Mouse (Mus musculus): ENCODE data around the gene Arhgef28. TPM values are rescaled to one million over a fixed set of nuclear protein-coding genes. Genes with fewer than 3 reads are reported as not detected.

Arhgef28 gene
- polyA plus RNA-seq, 1 experiment from 2014 or later = 9.9 TPM

DNA sequence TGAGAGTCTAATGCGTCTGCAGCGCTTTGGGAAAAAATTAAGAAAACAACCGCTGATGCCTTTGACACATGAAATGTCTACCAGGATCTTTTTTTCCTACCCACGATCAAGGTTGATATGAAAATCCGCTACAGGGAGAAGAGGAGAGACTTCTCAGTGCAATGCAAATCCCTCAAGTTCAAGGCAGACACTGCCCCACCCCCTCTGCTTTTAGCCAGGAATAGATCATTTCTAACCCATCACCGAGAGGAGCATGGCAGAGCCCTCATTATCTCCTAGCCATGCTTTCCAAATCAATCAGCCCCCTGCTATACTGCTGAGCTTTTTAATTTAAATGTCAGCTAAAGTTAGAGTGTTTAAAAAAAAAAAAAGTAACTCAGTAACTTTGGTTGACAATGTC is 318.2 kb downstream of the Arhgef28 start:
- Histone ChIP-seq H3K27me3 (replicated peaks; ENCODE audit: control insufficient read depth, insufficient read depth, low read length) (no peaks in the 10 kb centered on the region), H3K4me3 (ENCODE audit: low read depth, low read length) (no peak overlapping the region), H3K4me2 (ENCODE audit: low read length) (no peak overlapping the region), H3K9me3 (replicated peaks; ENCODE audit: control insufficient read depth, low read length) (no peaks in the 10 kb centered on the region), H3K9ac (ENCODE audit: low read length) (no peak overlapping the region), H3K4me1 (ENCODE audit: control insufficient read depth, insufficient read depth, low read length) (peaks cover 29% of the 10 kb centered on the region), H3K36me3 (ENCODE audit: control insufficient read depth, insufficient read depth, low read length) (no peaks in the 10 kb centered on the region), H3K27ac (ENCODE audit: low read depth, low read length) (no peak overlapping the region)
- no peak for ATAC-seq
- peak; percentile 50 for DNase-seq (ENCODE audit: low spot score)
- 47% methylated on average over 6 of the region's 6 CpGs for WGBS

DNA sequence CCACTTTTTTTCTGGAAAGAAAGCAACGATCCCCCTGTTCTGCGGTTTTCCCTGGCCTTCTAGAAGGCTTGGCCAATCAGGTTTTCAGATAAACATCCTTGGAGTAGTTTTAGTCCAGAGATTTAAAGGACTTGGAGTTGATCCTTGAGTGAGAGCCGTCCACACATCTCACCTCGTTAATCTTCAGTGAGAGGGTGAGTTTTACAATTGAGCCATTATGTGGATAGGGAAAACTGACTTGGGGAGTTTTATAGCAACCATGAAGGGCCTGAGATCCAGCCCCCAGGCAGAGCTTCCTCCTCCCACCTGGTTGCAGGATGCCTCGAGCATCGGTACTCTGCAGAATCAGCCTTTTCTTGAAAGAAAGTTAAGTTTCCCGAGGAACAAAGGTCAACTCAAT is 318.7 kb downstream of the Arhgef28 start:
- ATAC-seq (no peak), DNase-seq (ENCODE audit: low spot score) (no peak)
- H3K4me3 ChIP-seq (ENCODE audit: low read depth, low read length) = no peak overlapping the region
- no peak overlapping the region for H3K27ac ChIP-seq (ENCODE audit: low read depth, low read length)
- no peak overlapping the region for H3K9ac ChIP-seq (ENCODE audit: low read length)
- no peaks in the 10 kb centered on the region for H3K9me3 ChIP-seq (replicated peaks; ENCODE audit: control insufficient read depth, low read length)
- no peak overlapping the region for H3K4me2 ChIP-seq (ENCODE audit: low read length)
- no peaks in the 10 kb centered on the region for H3K27me3 ChIP-seq (replicated peaks; ENCODE audit: control insufficient read depth, insufficient read depth, low read length)
- 25% methylated on average over 7 of the region's 7 CpGs for WGBS
- H3K4me1 ChIP-seq (ENCODE audit: control insufficient read depth, insufficient read depth, low read length) = peaks cover 24% of the 10 kb centered on the region
- H3K36me3 ChIP-seq (ENCODE audit: control insufficient read depth, insufficient read depth, low read length) = no peaks in the 10 kb centered on the region

DNA sequence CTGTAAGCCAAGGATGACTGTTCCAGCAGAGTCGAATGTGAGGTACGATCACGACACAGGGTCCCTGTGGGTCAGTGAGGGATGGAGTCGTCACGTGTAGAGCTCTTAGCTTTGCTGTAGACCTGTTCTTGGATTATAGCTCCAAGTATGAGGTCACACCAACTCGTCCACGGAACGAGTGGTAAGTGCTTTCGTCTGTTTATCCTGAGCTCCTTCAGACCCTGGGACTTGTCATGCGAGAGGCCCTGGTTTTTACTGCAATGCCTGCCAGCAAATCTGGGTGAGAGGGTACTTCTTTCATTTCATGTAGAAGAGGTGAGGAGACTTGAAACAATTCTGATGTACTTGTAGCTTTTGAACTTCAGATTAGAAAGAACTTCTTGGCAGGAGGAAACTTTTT is 322.6 kb downstream of the Arhgef28 start:
- Histone ChIP-seq H3K9me3 (replicated peaks; ENCODE audit: control insufficient read depth, low read length) (no peaks in the 10 kb centered on the region), H3K4me3 (ENCODE audit: low read depth, low read length) (no peak overlapping the region), H3K4me2 (ENCODE audit: low read length) (no peak overlapping the region), H3K27ac (ENCODE audit: low read depth, low read length) (no peak overlapping the region), H3K36me3 (ENCODE audit: control insufficient read depth, insufficient read depth, low read length) (no peaks in the 10 kb centered on the region), H3K4me1 (ENCODE audit: control insufficient read depth, insufficient read depth, low read length) (peaks cover 13% of the 10 kb centered on the region), H3K9ac (ENCODE audit: low read length) (no peak overlapping the region), H3K27me3 (replicated peaks; ENCODE audit: control insufficient read depth, insufficient read depth, low read length) (no peaks in the 10 kb centered on the region)
- WGBS = 87% methylated on average over 10 of the region's 10 CpGs
- DNase-seq (ENCODE audit: low spot score) = no peak
- ATAC-seq = no peak

DNA sequence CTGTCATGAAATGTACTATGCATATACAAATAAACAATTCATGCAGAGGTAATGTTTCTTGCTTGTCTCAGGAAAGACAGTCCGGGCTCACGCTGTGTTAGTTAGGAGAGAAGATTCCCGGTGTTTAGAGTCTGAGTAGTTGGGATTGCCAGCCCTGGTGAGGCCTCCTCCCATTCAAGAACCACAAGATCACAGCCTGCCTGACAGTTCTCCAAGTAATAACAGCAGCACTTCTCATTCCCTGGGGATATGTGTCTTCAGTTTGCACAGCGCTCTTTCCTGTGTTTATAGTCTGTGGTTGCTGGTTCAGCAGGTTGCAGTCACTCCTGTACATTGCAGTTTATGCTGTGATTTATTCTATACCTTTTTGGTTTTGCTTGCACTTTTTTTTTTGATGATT is 329.8 kb downstream of the Arhgef28 start:
- Histone ChIP-seq H3K4me2 (ENCODE audit: low read length) (no peak overlapping the region), H3K27ac (ENCODE audit: low read depth, low read length) (no peak overlapping the region), H3K9ac (ENCODE audit: low read length) (no peak overlapping the region), H3K27me3 (replicated peaks; ENCODE audit: control insufficient read depth, insufficient read depth, low read length) (no peaks in the 10 kb centered on the region), H3K9me3 (replicated peaks; ENCODE audit: control insufficient read depth, low read length) (no peaks in the 10 kb centered on the region), H3K4me1 (ENCODE audit: control insufficient read depth, insufficient read depth, low read length) (no peaks in the 10 kb centered on the region), H3K36me3 (ENCODE audit: control insufficient read depth, insufficient read depth, low read length) (no peaks in the 10 kb centered on the region), H3K4me3 (ENCODE audit: low read depth, low read length) (no peak overlapping the region)
- ATAC-seq = no peak
- peak; percentile 14 for DNase-seq (ENCODE audit: low spot score)
- 82% methylated on average over 4 of the region's 4 CpGs for WGBS

DNA sequence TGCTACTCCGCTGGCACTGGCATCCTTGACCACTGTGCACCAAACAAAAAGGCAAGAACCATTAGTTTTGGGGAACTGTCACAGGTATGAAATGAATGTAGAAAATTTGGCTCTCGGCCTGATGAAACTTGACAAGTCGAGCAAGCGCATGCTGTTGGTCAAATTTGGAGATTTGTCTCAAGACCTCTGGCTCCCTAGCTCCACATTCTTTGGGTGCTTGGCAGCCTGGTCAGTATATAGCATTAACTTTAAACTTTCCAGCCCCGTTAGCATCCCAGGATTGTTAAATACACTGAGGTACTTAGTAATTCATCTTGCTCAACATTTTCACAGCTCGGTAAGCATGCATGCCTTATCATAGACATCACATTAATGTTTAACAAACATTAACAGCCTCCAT is 330.2 kb downstream of the Arhgef28 start:
- Histone ChIP-seq H3K27me3 (replicated peaks; ENCODE audit: control insufficient read depth, insufficient read depth, low read length) (no peaks in the 10 kb centered on the region), H3K36me3 (ENCODE audit: control insufficient read depth, insufficient read depth, low read length) (no peaks in the 10 kb centered on the region), H3K4me2 (ENCODE audit: low read length) (no peak overlapping the region), H3K9me3 (replicated peaks; ENCODE audit: control insufficient read depth, low read length) (no peaks in the 10 kb centered on the region), H3K27ac (ENCODE audit: low read depth, low read length) (no peak overlapping the region), H3K4me1 (ENCODE audit: control insufficient read depth, insufficient read depth, low read length) (no peaks in the 10 kb centered on the region), H3K9ac (ENCODE audit: low read length) (no peak overlapping the region), H3K4me3 (ENCODE audit: low read depth, low read length) (no peak overlapping the region)
- no peak for DNase-seq (ENCODE audit: low spot score)
- no peak for ATAC-seq
- WGBS = 85% methylated on average over 6 of the region's 6 CpGs

DNA sequence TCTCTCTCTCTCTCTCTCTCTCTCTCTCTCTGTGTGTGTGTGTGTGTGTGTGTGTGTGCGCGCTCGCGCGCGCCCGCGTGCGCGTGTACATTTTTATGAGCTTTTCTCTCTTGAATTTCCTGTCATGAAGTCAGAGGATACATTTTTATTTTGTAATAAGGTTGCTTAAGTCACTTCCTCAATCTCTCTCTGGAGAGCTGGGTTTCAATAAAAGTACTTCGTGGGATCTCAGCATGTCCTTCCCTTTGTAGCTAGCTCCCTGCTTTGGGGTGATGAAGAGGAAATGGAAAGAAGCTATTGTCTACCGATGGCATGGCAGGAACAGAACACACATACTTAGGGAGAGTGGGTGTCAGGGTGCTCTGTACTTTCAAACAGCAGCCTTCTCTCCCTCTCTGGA is 336.8 kb downstream of the Arhgef28 start:
- Histone ChIP-seq H3K9ac (ENCODE audit: low read length) (no peak overlapping the region), H3K27me3 (replicated peaks; ENCODE audit: control insufficient read depth, insufficient read depth, low read length) (no peaks in the 10 kb centered on the region), H3K4me1 (ENCODE audit: control insufficient read depth, insufficient read depth, low read length) (no peaks in the 10 kb centered on the region), H3K36me3 (ENCODE audit: control insufficient read depth, insufficient read depth, low read length) (no peaks in the 10 kb centered on the region), H3K4me2 (ENCODE audit: low read length) (no peak overlapping the region), H3K27ac (ENCODE audit: low read depth, low read length) (no peak overlapping the region), H3K9me3 (replicated peaks; ENCODE audit: control insufficient read depth, low read length) (no peaks in the 10 kb centered on the region), H3K4me3 (ENCODE audit: low read depth, low read length) (no peak overlapping the region)
- ATAC-seq (no peak), DNase-seq (ENCODE audit: low spot score) (no peak)
- 91% methylated on average over 12 of the region's 12 CpGs for WGBS

DNA sequence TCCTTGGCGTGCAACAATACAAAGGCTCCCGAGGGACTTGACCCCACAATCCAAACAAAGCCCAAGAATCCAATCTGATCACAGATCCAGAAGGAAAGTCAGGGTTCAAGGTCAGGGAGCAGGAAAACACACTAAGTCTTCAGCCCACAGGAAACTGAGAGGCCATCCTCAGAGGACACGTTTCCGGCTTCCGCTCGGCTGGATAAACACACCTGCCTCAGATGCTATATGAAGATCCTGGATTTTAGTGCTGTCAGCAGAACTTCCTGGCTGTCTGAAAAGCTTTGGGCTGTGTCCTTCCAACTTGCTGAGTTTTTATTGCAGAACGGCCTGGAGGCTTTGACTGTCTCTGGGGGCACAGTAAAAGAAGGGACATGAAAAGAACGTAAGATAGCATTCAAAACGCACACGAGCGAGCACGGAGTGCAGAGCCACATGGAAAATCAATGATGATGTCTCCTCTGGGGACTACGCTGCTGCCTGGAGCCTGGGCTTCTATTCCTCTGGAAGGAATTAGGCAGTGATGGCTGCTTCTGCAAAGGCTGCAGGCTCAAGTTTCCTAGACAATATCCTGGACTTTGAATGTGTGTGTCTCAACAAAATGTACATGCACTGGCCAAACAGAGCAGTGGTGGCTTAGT is 338.8 kb downstream of the Arhgef28 start:
- no peaks in the 10 kb centered on the region for H3K27me3 ChIP-seq (replicated peaks; ENCODE audit: control insufficient read depth, insufficient read depth, low read length)
- ATAC-seq (no peak), DNase-seq (ENCODE audit: low spot score) (no peak)
- H3K27ac ChIP-seq (ENCODE audit: low read depth, low read length) = no peak overlapping the region
- H3K4me2 ChIP-seq (ENCODE audit: low read length) = no peak overlapping the region
- WGBS = 76% methylated on average over 13 of the region's 13 CpGs
- no peaks in the 10 kb centered on the region for H3K36me3 ChIP-seq (ENCODE audit: control insufficient read depth, insufficient read depth, low read length)
- H3K9me3 ChIP-seq (replicated peaks; ENCODE audit: control insufficient read depth, low read length) = no peaks in the 10 kb centered on the region
- H3K9ac ChIP-seq (ENCODE audit: low read length) = no peak overlapping the region
- no peak overlapping the region for H3K4me3 ChIP-seq (ENCODE audit: low read depth, low read length)
- no peaks in the 10 kb centered on the region for H3K4me1 ChIP-seq (ENCODE audit: control insufficient read depth, insufficient read depth, low read length)

DNA sequence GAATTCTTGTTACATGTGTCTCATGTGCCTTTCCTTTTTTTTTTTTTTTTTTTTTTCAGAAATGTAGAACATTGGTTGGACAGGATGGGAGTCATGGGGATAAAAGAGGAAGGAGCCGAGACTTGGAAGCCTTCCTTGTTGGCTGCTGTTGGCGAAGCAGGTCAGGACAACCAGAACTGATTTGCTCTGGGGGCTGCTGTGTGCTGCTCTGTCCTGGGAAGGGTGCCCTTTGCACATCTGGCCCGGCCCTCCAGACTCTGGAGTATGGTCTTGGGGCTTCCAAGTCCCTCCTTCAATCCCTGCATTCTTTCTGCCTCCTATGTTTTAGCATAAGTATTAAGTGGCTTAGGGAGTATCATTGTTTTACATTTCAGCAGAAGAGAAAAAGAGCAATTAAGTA is 347.2 kb downstream of the Arhgef28 start:
- Histone ChIP-seq H3K4me1 (ENCODE audit: control insufficient read depth, insufficient read depth, low read length) (no peaks in the 10 kb centered on the region), H3K9ac (ENCODE audit: low read length) (no peak overlapping the region), H3K27ac (ENCODE audit: low read depth, low read length) (no peak overlapping the region), H3K4me2 (ENCODE audit: low read length) (no peak overlapping the region), H3K4me3 (ENCODE audit: low read depth, low read length) (no peak overlapping the region), H3K36me3 (ENCODE audit: control insufficient read depth, insufficient read depth, low read length) (no peaks in the 10 kb centered on the region), H3K9me3 (replicated peaks; ENCODE audit: control insufficient read depth, low read length) (no peaks in the 10 kb centered on the region), H3K27me3 (replicated peaks; ENCODE audit: control insufficient read depth, insufficient read depth, low read length) (no peaks in the 10 kb centered on the region)
- ATAC-seq (no peak), DNase-seq (ENCODE audit: low spot score) (no peak)
- 90% methylated on average over 3 of the region's 3 CpGs for WGBS

DNA sequence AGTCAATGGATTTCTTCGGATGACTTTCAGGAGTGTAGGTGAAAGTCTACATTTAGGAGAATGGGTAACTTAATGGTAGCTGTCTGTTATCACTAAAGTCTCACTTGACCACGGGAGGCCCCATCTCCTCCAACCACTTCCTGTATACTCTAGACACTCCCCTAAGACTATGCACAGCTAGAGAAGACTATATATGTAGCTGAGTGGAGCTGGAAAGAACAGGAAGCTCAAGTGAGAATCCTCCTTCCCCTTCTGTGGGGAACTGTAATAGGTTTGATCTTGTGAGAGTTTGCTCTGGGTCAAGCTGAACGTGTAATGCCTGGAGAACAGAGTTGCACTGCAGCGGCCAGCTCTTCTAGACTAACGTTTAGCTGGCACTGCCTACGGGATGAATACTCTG is 348.4 kb downstream of the Arhgef28 start:
- Histone ChIP-seq H3K4me2 (ENCODE audit: low read length) (no peak overlapping the region), H3K4me1 (ENCODE audit: control insufficient read depth, insufficient read depth, low read length) (no peaks in the 10 kb centered on the region), H3K27me3 (replicated peaks; ENCODE audit: control insufficient read depth, insufficient read depth, low read length) (no peaks in the 10 kb centered on the region), H3K27ac (ENCODE audit: low read depth, low read length) (no peak overlapping the region), H3K9me3 (replicated peaks; ENCODE audit: control insufficient read depth, low read length) (no peaks in the 10 kb centered on the region), H3K9ac (ENCODE audit: low read length) (no peak overlapping the region), H3K36me3 (ENCODE audit: control insufficient read depth, insufficient read depth, low read length) (no peaks in the 10 kb centered on the region), H3K4me3 (ENCODE audit: low read depth, low read length) (no peak overlapping the region)
- ATAC-seq (no peak), DNase-seq (ENCODE audit: low spot score) (no peak)
- WGBS = 89% methylated on average over 6 of the region's 6 CpGs
